Mouse (Mus musculus) stomach, postnatal 0 days (tissue): ENCODE results near the gene Sox5. TPM values are rescaled to one million over a fixed set of nuclear protein-coding genes. Genes with fewer than 3 reads are reported as not detected.

ENCODE experiments used
- ATAC-seq: fragments of 200-750 bp; cut with Nextera tagmentation; 2 replicates; pipeline ENCODE4 v1.8.0; 2017; ENCODE audit not compliant: low FRiP score, low TSS enrichment
- DNase-seq: peaks from one replicate; pipeline ENCODE4 v3.0.0-alpha.2; 2016; ENCODE audit warnings: low spot score
- H3K27ac ChIP-seq: fragments of 300-500 bp; sonication (generic); replicated peaks from 2 replicates; pipeline ENCODE4 v1.5.1; 2014; ENCODE audit warnings: mild to moderate bottlenecking, control low read depth
- H3K27me3 ChIP-seq: fragments of 300-500 bp; sonication (generic); 2 replicates; pipeline ENCODE4 v1.6.1; 2014; ENCODE audit warnings: low read length; ENCODE audit not compliant: control insufficient read depth, insufficient read depth
- H3K36me3 ChIP-seq: fragments of 300-500 bp; sonication (generic); 2 replicates; pipeline ENCODE4 v1.6.1; 2014; ENCODE audit warnings: low read length, mixed read lengths; ENCODE audit not compliant: control insufficient read depth, insufficient read depth
- H3K4me1 ChIP-seq: fragments of 300-500 bp; sonication (generic); replicated peaks from 2 replicates; pipeline ENCODE4 v1.6.1; 2014; ENCODE audit warnings: antibody characterized with exemption; ENCODE audit not compliant: control insufficient read depth, insufficient read depth
- H3K4me2 ChIP-seq: fragments of 300-500 bp; sonication (generic); replicated peaks from 2 replicates; pipeline ENCODE4 v1.6.1; 2014; ENCODE audit warnings: low read depth, mild to moderate bottlenecking, control low read depth, moderate library complexity
- H3K4me3 ChIP-seq: fragments of 300-500 bp; sonication (generic); 2 replicates; pipeline ENCODE4 v1.5.1; 2014; ENCODE audit warnings: low read depth, low read length, control low read depth
- H3K9ac ChIP-seq: fragments of 300-500 bp; sonication (generic); 2 replicates; pipeline ENCODE4 v1.6.1; 2014; ENCODE audit warnings: mild to moderate bottlenecking, low read length, control low read depth, mixed read lengths
- H3K9me3 ChIP-seq: fragments of 300-500 bp; sonication (generic); 2 replicates; pipeline ENCODE4 v1.6.1; 2016; ENCODE audit warnings: low read length; ENCODE audit not compliant: control insufficient read depth
- CTCF ChIP-seq: IDR thresholded peaks from 2 replicates; pipeline ENCODE4 v1.5.1; 2016; ENCODE audit warnings: antibody characterized with exemption, low read depth, mild to moderate bottlenecking, moderate library complexity
- EP300 ChIP-seq: optimal IDR thresholded peaks from 2 replicates; pipeline ENCODE3; 2016; ENCODE audit warnings: antibody characterized with exemption
- WGBS: fragments of 180-500 bp; shearing (Covaris S2); extraction: QIAGEN DNeasy Blood & Tissue Kit; methylation state at CpG from one replicate; pipeline ENCODE4 v1.1.7; 2014; 5-methylcytosine and 5-hydroxymethylcytosine counted together
- polyA plus RNA-seq: library from polyadenylated mRNA; unstranded; fragments of >200 nt; fragmentation: Nextera tagmentation; extraction: Ambion mirVana; gene quantifications from 2 replicates; pipeline ENCODE4 v1.2.1, GENCODE M21; 2015

The Sox5 gene
- polyA plus RNA-seq, 1 experiment from 2014 or later: 9.8 TPM

DNA sequence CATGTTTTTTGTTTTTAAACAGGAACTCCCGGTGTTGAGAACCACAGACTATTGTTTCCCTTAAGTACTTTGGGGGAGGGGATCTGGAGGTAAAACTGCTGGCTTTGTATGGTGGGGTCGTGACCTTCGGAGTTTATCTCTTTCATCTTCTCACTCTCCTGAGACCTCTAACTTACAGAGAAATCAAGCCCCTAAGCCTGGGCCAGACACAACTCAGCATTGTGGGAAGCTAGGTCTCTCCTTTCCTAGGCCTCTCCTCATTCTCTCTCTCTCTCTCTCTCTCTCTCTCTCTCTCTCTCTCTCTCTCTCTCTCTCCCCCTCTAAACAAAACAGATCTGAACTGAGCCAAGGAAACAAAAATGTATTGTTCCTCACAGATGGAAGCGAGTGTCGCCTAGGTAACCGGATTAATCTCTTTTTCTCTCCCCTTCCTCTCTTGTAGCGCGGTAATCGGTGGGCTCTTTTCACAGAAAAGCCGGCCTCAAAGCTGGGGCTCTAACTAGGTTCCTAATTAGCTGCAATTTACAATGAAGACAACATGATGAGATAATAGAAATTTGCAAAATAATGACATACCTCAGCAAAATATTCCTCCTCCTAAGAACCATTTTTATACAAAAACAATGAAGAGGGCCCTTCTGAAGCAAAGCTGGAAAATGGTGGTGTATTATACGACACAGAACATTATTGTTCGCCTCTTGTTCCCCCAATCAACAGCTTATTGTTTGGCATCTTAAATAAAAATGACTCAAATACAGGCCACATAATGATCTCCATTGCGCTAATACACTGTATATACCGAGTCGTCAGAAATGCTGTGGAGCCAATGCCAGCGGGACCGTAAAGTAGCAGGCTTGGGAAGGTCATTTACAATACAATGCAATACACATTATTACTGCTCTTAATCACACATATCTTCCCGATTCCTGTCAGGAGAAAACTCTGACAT, 530.3 kb downstream of the Sox5 start:
- no peak for DNase-seq
- H3K27ac ChIP-seq: no peak overlapping the region
- no peaks in the 10 kb centered on the region for H3K4me1 ChIP-seq
- H3K27me3 ChIP-seq: no peaks in the 10 kb centered on the region
- H3K9ac ChIP-seq: no peak overlapping the region
- 67% methylated on average over 18 of the region's 18 CpGs for WGBS
- no peaks in the 10 kb centered on the region for H3K36me3 ChIP-seq
- no peak overlapping the region for H3K4me2 ChIP-seq
- no peak overlapping the region for H3K4me3 ChIP-seq
- TF ChIP-seq EP300: no peak
- no peak for TF ChIP-seq CTCF
- ATAC-seq: no peak
- H3K9me3 ChIP-seq: no peaks in the 10 kb centered on the region

DNA sequence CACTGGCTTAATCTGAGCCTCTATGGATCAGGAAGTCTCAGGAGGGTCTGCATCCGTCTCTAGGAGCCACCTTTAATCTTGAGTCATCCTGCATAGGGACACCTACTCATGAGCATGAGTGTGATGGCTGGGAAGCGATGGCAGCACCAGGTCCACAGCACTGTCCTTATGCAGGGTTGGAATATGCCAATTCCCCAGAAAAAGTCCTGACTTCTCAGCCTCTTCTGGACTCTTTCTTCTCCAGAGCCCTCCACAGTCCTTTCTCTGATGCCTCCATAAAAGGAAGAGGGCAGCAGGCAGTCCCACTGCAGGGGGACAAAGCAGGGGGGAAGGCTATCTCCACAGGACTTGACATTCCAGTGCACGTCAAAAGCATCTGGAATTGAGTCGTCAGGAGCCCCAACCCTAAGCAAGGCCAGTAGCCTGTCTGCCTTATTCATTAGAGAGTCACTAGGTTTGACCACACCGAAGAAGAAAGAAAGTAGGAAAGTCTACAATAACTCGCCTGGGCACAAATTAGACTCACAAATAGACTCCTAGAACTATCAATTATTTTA, 531.1 kb downstream of the Sox5 start:
- 63% methylated on average over 6 of the region's 6 CpGs for WGBS
- Histone ChIP-seq H3K4me2 (no peak overlapping the region), H3K4me3 (no peak overlapping the region), H3K27me3 (no peaks in the 10 kb centered on the region), H3K9ac (no peak overlapping the region), H3K36me3 (no peaks in the 10 kb centered on the region), H3K4me1 (no peaks in the 10 kb centered on the region), H3K27ac (no peak overlapping the region), H3K9me3 (no peaks in the 10 kb centered on the region)
- ATAC-seq (no peak), DNase-seq (no peak)
- TF ChIP-seq EP300 (no peak), CTCF (no peak)

DNA sequence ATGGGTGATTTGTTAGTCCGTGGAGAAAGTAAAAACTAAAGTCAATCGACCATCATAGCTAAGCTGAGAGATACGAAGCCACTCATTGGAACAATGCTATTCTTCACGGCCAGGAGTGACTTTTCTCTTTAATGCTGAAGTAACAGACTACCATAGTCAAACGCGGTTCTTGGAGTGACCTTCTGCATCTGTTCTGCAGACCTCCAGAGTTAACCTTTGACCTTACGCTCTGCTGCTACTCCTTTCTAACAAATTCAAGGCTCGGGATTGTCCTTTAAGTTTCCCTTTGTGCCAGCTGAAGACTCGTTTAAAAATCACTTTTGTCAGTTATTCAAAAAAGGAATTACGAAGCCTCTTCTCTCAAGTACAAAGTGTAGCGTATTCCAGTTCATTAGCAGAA, 545.2 kb downstream of the Sox5 start:
- Histone ChIP-seq H3K36me3 (no peaks in the 10 kb centered on the region), H3K9me3 (no peaks in the 10 kb centered on the region), H3K4me2 (no peak overlapping the region), H3K4me1 (no peaks in the 10 kb centered on the region), H3K9ac (no peak overlapping the region), H3K27me3 (no peaks in the 10 kb centered on the region), H3K27ac (no peak overlapping the region), H3K4me3 (no peak overlapping the region)
- no peak for DNase-seq
- ATAC-seq: no peak
- TF ChIP-seq EP300: no peak
- no peak for TF ChIP-seq CTCF
- WGBS: 79% methylated on average over 11 of the region's 11 CpGs

DNA sequence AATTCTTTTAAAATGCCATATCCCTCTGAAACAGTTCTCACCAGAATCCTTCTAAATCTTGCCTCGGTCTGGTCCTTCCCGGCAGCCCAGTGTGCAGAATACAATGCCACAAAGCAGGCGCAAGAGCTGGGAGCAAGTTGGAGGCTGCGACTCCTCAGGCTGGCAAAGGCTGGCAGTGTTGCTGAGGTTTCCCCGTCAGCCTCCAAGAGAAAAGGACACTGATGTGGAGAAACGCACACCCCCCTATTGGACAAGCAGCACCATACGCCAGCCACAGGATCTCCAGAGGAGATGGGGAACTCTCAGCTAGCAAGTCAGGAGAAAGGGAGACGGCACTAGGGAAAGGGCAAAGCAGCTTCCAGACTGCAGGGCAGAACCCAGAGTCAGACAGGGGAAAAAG, 577.8 kb downstream of the Sox5 start:
- WGBS: 58% methylated on average over 8 of the region's 8 CpGs
- H3K27ac ChIP-seq: no peak overlapping the region
- DNase-seq: no peak

DNA sequence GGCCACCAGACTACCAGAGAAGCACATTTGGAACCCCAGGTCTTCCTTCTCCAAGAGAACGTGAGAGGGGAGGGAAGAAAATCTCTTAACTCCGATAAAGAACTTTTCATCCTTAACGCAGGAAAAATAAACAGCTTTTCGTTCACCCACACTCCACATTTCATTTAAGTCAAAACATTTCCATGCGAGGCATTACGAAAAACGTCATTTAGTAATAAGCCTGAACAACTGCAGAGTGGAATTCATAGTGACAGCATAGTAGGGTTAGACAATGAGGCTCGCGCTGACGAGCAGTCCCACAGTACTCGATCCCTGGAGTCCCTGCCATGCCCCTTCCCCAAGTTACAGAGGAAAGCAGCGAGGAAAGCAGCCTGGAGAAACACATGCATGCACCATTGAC, 578.8 kb downstream of the Sox5 start:
- Histone ChIP-seq H3K27me3 (no peaks in the 10 kb centered on the region), H3K4me2 (peak overlapping the region; percentile 42), H3K9me3 (no peaks in the 10 kb centered on the region), H3K27ac (no peak overlapping the region), H3K4me1 (no peaks in the 10 kb centered on the region), H3K36me3 (no peaks in the 10 kb centered on the region), H3K9ac (no peak overlapping the region), H3K4me3 (no peak overlapping the region)
- no peak for TF ChIP-seq CTCF
- TF ChIP-seq EP300: no peak
- WGBS: 36% methylated on average over 12 of the region's 12 CpGs
- DNase-seq (no peak), ATAC-seq (no peak)

More for the DNA sequence above, 577.8 kb downstream of the Sox5 start:
- no peaks in the 10 kb centered on the region for H3K4me1 ChIP-seq
- H3K4me3 ChIP-seq: no peak overlapping the region
- TF ChIP-seq CTCF (peak; percentile 24), EP300 (no peak)
- no peak for ATAC-seq
- no peaks in the 10 kb centered on the region for H3K9me3 ChIP-seq
- H3K27me3 ChIP-seq: no peaks in the 10 kb centered on the region
- H3K4me2 ChIP-seq: no peak overlapping the region
- no peak overlapping the region for H3K9ac ChIP-seq
- H3K36me3 ChIP-seq: no peaks in the 10 kb centered on the region
